Mouse (Mus musculus) adrenal gland, adult (tissue): Measurements from ENCODE around the gene Zfp948.
A peak's percentile ranks its signal among the peaks of the same experiment; 100 is the strongest.

Source experiments
- DNase-seq, 2 experiments: peaks; one replicate each; pipeline ENCODE4 v3.0.0; 2022 to 2023; ENCODE audit warnings: low spot score in 1 of 2; ENCODE audit not compliant: inconsistent age in 2 of 2

Zfp948 gene

GRCm38 (mm10) chr17:21566728-21567349 is at the start of gene Zfp948:
Gene Zfp948, plus strand, starts transcription at chr17:21567008.
- DNase-seq: peak; percentile 88 to 96

- no peak for DNase-seq
These were observed 49.6 kb upstream of the Zfp948 start for GRCm38 (mm10) chr17:21517130-21517671.

GRCm38 (mm10) chr17:21526270-21526669 is 40.5 kb upstream of the Zfp948 start:
- no peak for DNase-seq

GRCm38 (mm10) chr17:21530645-21531330 is 36.0 kb upstream of the Zfp948 start:
- peak in 1 of 2 experiments; percentile 65 for DNase-seq

GRCm38 (mm10) chr17:21531621-21532020 is 35.2 kb upstream of the Zfp948 start:
- DNase-seq: peak in 1 of 2 experiments; percentile 47

GRCm38 (mm10) chr17:21532101-21532951 is 34.5 kb upstream of the Zfp948 start:
- peak; percentile 83 to 95 for DNase-seq

DNA sequence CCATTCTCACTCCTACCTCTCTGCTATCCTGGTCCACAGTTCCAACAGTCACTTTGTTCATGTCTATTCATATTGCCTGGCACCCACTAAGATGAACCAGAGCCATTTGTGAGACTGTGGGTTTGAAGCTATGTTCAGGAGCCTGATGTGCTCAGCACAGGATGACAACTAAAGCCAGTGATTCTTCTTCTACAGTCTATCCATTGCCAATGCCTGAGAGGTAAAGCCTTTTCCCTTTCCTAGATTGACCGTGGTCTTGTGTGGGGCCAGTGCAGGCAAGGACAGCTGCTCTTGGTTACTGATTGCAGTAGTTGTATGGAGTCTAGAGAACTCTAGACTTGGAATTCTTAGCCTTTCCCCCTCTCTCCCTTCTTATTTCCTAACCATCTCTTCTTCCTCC is 32.8 kb upstream of the Zfp948 start:
- DNase-seq: peak; percentile 24 to 73

GRCm38 (mm10) chr17:21534460-21535095 is 32.2 kb upstream of the Zfp948 start:
- peak; percentile 43 to 93 for DNase-seq

DNA sequence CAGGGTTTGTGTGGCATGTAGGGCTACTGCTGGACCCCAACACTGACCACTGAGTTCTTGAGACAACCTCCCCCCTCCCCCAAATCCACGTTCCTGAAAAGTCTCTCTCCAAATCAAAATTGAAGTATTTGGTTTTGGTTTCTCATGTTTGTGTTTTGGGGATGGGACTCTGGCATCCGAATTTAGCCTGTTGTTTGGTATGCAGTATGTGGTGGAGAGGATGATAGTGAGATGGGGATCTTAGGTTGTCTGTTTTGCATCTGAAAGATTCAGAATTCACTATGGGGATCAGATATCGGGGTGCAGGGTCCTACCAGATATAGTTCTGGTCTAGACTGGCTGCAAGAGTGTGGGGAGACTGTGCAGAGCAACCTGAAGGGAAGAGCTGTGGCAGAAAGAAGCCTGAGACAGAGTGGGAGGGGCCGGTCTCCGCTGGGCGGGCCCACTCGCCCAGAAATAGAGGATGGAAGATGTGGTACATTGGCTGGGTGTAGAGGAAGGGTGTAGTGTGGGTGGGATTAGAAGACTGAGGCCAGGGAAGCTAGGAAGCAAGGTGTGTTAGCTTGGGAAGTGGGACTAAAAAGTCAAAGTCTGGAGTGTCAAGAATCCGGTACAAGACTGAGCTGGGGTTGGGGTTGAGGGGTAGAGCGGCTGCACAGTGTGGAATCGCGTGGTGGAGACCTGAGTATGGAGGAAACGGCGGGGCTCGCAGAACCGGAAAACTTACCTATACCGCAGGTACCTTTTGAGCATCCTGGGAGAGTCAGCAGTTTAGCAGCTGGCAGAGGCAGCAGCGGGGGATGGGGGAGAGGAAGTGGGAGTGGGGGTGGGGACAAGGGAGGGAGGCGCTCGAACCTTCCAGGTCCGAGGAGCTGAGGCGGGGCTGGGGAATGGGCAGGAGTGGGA is 31.5 kb upstream of the Zfp948 start, which contains the start of gene Zfp52:
Gene Zfp52, plus strand, starts transcription at position 444 of the 906 bp plus-strand sequence.
- DNase-seq: peak; percentile 87 to 93

DNA sequence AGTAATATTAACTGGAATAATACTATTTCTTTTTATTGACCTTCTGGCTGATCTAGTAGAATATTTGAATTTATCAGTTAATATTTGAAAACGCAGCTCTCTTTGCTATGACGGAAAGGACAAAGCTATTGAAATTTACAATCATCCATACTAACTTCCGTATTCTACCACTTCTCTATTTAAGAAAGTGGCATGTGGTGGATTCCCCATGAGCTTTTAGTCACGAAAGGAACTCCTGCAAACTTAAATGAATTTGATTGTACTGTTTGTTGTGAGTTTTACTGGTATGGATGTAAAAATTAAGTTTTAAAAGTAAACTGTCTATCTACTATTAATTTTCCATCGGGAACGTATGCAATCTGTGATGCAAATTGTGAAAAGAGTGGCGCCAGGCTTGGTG is 30.7 kb upstream of the Zfp948 start:
- no peak for DNase-seq

DNA sequence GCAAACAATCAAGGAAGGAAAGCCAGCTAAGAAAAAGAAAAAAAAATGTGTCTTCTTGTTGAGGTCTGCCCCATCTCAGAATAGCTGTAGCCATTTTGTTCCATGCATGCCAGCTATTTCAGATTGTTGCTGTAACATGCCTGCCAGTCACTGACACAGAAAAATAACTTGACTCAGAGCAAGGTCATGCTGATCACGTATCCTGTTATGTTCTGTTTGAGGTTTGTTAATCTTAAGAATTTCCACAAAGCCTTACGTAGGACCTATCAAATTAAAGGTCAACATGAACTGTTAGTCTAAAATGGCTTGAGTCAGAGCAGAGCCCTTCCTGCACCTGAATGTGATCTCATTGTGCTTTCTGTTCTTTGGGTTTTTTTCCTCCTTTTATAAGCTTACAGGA is 30.1 kb upstream of the Zfp948 start:
- peak; percentile 50 to 77 for DNase-seq

DNA sequence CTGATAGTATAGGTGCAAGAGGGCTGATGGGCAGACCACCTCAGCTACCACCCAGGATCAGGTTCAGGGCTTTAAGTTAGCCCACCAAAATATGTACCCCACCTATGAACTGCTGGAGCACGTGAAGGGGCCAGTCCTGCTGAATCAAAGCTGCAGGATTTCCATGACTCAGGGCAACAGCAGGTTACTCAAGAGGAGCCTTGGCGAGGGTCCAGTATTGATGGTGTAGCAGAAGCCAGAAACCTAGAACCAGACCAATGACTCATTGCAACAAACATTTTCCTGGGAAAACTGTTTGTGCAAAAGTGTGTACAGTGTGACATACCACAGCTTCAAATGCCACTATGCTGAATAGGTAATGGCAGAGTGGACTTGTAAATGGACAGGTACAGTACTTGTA is 9.0 kb upstream of the Zfp948 start:
- DNase-seq: peak; percentile 62 to 89

- DNase-seq: peak; percentile 63 to 88
These were observed 588 bp upstream of the Zfp948 start for GRCm38 (mm10) chr17:21566220-21566619.

GRCm38 (mm10) chr17:21567696-21568095 is 888 bp downstream of the Zfp948 start:
- peak; percentile 8 to 50 for DNase-seq

GRCm38 (mm10) chr17:21579080-21579479 is 12.3 kb downstream of the Zfp948 start:
- peak in 1 of 2 experiments; percentile 15 for DNase-seq

GRCm38 (mm10) chr17:21579493-21580175 is 12.8 kb downstream of the Zfp948 start:
- peak; percentile 22 to 78 for DNase-seq

DNA sequence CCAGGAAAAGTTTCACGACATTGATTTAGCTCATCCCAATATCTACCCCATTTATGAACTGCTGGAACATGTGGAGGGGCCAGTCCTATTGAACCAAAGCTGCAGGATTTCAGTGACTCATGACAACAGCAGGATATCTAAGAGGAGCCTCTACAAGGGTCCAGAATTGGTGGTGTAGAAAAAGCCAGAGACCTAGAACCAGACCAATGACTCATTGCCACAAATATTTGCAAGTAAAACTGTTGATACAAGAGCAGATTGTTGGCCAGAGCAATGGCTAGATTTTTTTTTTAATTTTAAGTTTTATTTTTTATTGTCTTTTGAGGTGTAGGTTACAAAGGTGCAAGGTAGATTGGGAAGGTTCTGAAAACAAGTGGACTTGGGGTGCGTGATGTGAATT is 18.7 kb downstream of the Zfp948 start:
- DNase-seq: no peak

- DNase-seq: no peak
These were observed 49.5 kb downstream of the Zfp948 start for GRCm38 (mm10) chr17:21616356-21616755.

DNA sequence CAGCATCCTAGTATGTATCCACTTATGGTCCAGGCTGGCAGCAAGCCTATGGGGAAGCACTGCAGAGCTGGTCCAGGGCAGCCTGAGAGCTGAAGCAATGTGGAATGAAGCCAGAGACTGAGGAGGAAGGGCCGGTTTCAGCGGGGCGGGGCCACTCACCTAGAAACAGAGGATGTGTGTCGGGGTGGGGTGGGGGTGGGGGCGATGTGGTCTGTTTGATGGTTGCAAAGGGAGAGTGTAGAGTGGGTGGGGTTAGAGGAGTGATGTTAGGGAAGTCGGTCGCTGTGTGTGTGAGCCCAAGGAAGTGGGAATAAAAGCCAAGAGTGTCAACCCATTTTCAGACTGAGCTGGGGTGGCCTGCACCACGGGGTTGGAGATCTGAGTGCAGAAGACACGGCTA is 50.5 kb downstream of the Zfp948 start:
- peak in 1 of 2 experiments; percentile 6 for DNase-seq
